Mouse (Mus musculus) midbrain, embryonic 13.5 days (tissue): Measurements from ENCODE around the gene Specc1. TPM values are rescaled to one million over a fixed set of nuclear protein-coding genes. Genes with fewer than 3 reads are reported as not detected.

ENCODE experiments used
- ATAC-seq: fragments of 200-750 bp; cut with Nextera tagmentation; 2 replicates; pipeline ENCODE4 v1.8.0; 2017; ENCODE audit warnings: mild to moderate bottlenecking, moderate TSS enrichment, moderate library complexity
- H3K27ac ChIP-seq: fragments of 300-500 bp; sonication (generic); 2 replicates; pipeline ENCODE4 v1.5.1; 2015; ENCODE audit warnings: inconsistent platforms, mild to moderate bottlenecking, moderate library complexity
- H3K27me3 ChIP-seq: fragments of 300-500 bp; sonication (generic); 2 replicates; pipeline ENCODE4 v1.6.1; 2015; ENCODE audit warnings: mild to moderate bottlenecking, inconsistent platforms
- H3K36me3 ChIP-seq: fragments of 300-500 bp; sonication (generic); 2 replicates; pipeline ENCODE4 v1.6.1; 2015; ENCODE audit warnings: mild to moderate bottlenecking, inconsistent platforms
- H3K4me1 ChIP-seq: fragments of 300-500 bp; sonication (generic); replicated peaks from 2 replicates; pipeline ENCODE4 v1.6.1; 2015; ENCODE audit warnings: inconsistent platforms
- H3K4me2 ChIP-seq: fragments of 300-500 bp; sonication (generic); replicated peaks from 2 replicates; pipeline ENCODE4 v1.6.1; 2015; ENCODE audit warnings: moderate library complexity, mild to moderate bottlenecking, inconsistent platforms
- H3K4me3 ChIP-seq: fragments of 300-500 bp; sonication (generic); replicated peaks from 2 replicates; pipeline ENCODE4 v1.5.1; 2015; ENCODE audit warnings: mild to moderate bottlenecking, inconsistent platforms
- H3K9ac ChIP-seq: fragments of 300-500 bp; sonication (generic); replicated peaks from 2 replicates; pipeline ENCODE4 v1.6.1; 2015; ENCODE audit warnings: mild to moderate bottlenecking, inconsistent platforms
- H3K9me3 ChIP-seq: fragments of 300-500 bp; sonication (generic); 2 replicates; pipeline ENCODE4 v1.6.1; 2016; ENCODE audit warnings: mild to moderate bottlenecking, inconsistent platforms
- WGBS: fragments of 180-500 bp; shearing (Covaris S2); methylation state at CpG from one replicate; pipeline ENCODE4 v1.1.7; 2015; 5-methylcytosine and 5-hydroxymethylcytosine counted together
- polyA plus RNA-seq: library from polyadenylated mRNA; unstranded; fragments of >200 nt; fragmentation: Nextera tagmentation; extraction: Ambion mirVana; gene quantifications from 2 replicates; pipeline ENCODE4 v1.2.1, GENCODE M21; 2015

The Specc1 gene
- polyA plus RNA-seq, 1 experiment from 2014 or later: 15.2 TPM

DNA sequence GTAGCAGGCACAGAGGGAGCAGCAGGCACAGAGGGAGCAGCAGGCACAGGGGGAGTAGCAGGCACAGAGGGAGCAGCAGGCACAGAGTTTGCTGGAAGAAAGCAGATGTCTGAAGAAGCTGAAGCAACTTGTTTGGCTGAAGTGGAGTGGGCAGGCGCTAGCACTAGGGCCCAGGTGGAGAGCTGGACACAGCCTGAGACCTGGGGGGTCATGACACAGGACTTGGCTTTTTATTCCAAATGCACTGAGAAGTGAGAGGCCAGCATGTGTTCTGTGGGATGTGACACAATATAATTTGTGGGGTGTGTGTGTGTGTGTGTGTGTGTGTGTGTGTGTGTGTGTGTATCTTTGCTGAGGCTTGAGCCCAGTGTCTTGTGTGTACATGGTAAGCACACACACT lies 64.3 kb downstream of the Specc1 start:
- no peaks in the 10 kb centered on the region for H3K36me3 ChIP-seq
- H3K27ac ChIP-seq: no peak overlapping the region
- no peak overlapping the region for H3K4me3 ChIP-seq
- WGBS: 86% methylated on average over 1 of the region's 1 CpGs
- H3K9me3 ChIP-seq: no peaks in the 10 kb centered on the region
- no peak overlapping the region for H3K9ac ChIP-seq
- peaks cover 9% of the 10 kb centered on the region for H3K4me1 ChIP-seq
- ATAC-seq: no peak
- H3K4me2 ChIP-seq: no peak overlapping the region
- H3K27me3 ChIP-seq: 0 out of 2 replicates have a peak, but pooled peaks cover 2% of the 10 kb centered on the region

DNA sequence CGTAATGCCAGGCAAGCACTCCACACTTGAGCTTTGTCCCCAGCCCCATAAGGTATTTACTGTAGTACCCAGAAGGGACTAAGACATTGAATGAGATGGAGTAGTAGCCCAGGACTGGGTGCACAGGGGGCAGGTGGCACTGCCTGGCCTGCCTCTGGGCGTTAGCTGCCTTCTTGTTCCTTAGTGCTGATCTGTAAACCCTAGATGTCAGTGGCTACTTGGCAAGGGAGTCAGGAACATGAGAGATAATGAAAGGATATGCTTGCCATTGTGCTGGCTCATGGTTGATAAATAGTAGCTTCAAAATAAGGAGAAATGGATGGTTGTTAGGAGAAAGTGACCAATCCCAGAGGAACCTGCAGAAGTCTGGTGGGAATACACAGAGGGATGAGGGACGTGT lies 65.5 kb downstream of the Specc1 start:
- no peak for ATAC-seq
- H3K36me3 ChIP-seq: no peaks in the 10 kb centered on the region
- no peak overlapping the region for H3K4me2 ChIP-seq
- H3K27me3 ChIP-seq: 0 out of 2 replicates have a peak, but pooled peaks cover under 1% of the 10 kb centered on the region
- H3K27ac ChIP-seq: no peak overlapping the region
- no peaks in the 10 kb centered on the region for H3K9me3 ChIP-seq
- H3K9ac ChIP-seq: no peak overlapping the region
- 90% methylated on average over 3 of the region's 3 CpGs for WGBS
- no peak overlapping the region for H3K4me3 ChIP-seq
- peaks cover 9% of the 10 kb centered on the region for H3K4me1 ChIP-seq

DNA sequence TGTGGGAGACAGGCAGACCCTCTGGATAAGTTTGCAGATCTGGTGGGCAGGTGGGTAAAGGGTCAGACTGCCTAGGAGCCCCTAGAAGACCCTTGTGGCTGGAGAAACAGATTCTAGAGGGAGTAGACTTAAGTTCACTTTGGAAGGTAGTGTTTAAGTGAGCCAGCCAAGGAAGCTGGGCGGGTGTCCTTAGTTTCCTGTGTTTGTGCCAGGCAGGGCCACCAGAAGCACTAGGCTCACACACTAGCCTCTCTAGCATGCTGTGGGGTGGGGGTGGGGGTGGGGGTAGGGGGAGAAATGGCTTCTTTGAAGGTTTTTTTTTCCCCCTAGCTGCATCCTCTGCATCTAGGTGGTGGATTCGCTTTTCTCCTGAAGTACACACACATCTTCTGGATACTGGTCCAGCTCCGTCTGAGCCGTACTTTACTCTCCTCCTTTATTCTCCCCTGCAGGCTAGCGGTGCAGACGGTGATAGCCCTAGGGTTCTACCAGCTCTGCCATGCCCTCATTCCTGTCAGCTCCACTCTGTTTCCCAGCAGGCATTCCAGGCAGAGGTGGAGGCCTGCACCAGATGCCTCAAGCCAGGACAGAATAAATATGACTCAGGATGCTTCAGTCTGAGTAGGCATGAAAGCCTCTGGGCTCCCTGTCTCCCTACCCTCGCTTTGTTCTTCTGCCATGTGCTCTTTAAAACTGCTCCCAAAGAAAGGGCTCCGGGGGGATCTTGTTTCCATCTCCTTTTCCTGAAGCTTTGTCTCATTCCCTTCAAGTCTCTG lies 66.3 kb downstream of the Specc1 start:
- H3K4me1 ChIP-seq: peaks cover 9% of the 10 kb centered on the region
- no peak overlapping the region; the same call in 1 of the 2 replicates for H3K27ac ChIP-seq
- H3K9me3 ChIP-seq: no peaks in the 10 kb centered on the region
- H3K9ac ChIP-seq: no peak overlapping the region
- no peaks in the 10 kb centered on the region for H3K27me3 ChIP-seq
- no peak overlapping the region for H3K4me3 ChIP-seq
- no peak for ATAC-seq
- WGBS: 80% methylated on average over 8 of the region's 8 CpGs
- no peak overlapping the region for H3K4me2 ChIP-seq
- H3K36me3 ChIP-seq: no peaks in the 10 kb centered on the region

DNA sequence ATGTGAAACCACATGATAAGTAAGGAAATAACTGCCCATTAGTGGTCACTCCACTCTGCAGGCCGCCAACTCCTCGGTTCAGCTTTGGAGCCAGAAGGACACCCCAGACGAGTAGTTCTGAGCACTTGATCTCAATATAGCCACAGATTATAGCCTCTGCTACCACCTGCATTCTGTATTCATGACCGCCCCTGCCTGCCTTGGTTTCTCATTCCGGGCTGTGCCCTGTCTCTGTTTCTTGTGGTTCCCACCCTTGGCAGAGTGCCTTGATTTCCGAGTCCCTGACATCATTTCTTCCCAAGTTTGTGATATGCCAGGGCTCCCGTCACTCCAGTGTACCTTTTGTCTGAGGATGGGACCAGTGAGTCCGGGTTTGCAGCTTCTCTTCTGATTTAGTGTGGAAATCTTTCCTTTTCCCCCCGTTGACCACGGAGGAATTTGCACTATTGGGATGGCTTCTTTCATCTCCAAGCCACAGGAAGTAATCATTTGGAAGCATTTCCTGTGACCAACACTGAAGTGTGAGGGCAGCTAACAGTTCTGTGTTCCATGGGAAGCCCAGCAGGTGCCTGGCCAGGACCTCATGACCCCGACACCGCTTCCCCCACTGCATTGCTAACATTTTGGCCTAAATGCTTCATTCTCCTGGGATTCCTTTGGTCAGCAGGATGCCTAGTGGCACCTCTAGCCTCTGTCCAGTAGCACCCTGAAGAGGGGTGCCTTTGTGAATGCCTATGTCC lies 67.1 kb downstream of the Specc1 start:
- WGBS: 84% methylated on average over 12 of the region's 12 CpGs
- no peaks in the 10 kb centered on the region for H3K9me3 ChIP-seq
- no peak overlapping the region for H3K4me3 ChIP-seq
- no peak overlapping the region for H3K9ac ChIP-seq
- H3K4me1 ChIP-seq: peaks cover 9% of the 10 kb centered on the region
- peak overlapping the region; percentile 54 for H3K27ac ChIP-seq
- no peaks in the 10 kb centered on the region for H3K27me3 ChIP-seq
- no peak overlapping the region for H3K4me2 ChIP-seq
- no peak for ATAC-seq
- H3K36me3 ChIP-seq: no peaks in the 10 kb centered on the region

DNA sequence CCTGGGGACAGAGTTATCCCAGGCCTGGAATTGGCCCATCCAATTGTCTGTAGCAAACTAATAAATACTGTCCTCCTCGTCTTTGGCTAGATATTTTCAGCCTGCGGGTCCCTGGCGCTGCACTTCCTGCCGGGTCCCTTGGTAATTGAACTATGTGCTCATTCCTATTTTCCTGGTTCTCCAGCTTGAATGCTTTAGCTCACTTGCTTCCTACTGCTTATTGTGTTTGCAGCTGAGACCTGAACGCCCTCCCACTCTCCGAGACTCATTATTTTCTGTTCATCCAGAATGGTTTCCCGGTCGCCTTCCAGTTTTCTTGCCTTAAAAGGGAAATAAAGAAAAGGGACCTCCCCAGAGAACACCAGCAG lies 67.7 kb downstream of the Specc1 start:
- H3K27me3 ChIP-seq: no peaks in the 10 kb centered on the region
- no peaks in the 10 kb centered on the region for H3K9me3 ChIP-seq
- H3K9ac ChIP-seq: no peak overlapping the region
- H3K36me3 ChIP-seq: no peaks in the 10 kb centered on the region
- WGBS: 46% methylated on average over 8 of the region's 8 CpGs
- H3K4me1 ChIP-seq: peaks cover 9% of the 10 kb centered on the region
- peak overlapping the region; percentile 54; the same call in 1 of the 2 replicates for H3K27ac ChIP-seq
- H3K4me3 ChIP-seq: no peak overlapping the region
- ATAC-seq: no peak
- H3K4me2 ChIP-seq: no peak overlapping the region

DNA sequence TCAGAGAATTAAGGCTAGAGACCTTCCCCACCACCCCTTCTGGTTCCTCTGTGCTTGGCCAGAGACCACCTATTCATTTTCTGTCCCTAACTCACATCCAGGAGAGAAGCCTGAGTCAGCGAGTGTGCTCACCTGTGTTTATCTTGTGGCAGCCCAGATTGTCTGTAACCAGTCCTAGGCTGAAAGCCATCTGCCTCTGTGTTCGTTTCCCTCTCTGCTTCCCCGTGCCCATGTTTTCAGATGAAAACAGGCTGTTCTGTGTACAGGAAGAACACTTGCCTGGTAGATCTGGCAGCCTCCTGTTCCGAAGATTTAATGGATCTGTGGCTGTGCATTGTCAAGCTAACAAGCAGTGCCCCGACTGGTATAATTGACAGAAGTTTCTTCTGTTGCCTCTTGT lies 68.4 kb downstream of the Specc1 start:
- no peak overlapping the region for H3K4me2 ChIP-seq
- no peak overlapping the region for H3K4me3 ChIP-seq
- no peaks in the 10 kb centered on the region for H3K27me3 ChIP-seq
- no peak overlapping the region for H3K27ac ChIP-seq
- ATAC-seq: no peak
- H3K4me1 ChIP-seq: peaks cover 9% of the 10 kb centered on the region
- no peak overlapping the region for H3K9ac ChIP-seq
- no peaks in the 10 kb centered on the region for H3K36me3 ChIP-seq
- WGBS: 82% methylated on average over 5 of the region's 5 CpGs
- H3K9me3 ChIP-seq: no peaks in the 10 kb centered on the region

DNA sequence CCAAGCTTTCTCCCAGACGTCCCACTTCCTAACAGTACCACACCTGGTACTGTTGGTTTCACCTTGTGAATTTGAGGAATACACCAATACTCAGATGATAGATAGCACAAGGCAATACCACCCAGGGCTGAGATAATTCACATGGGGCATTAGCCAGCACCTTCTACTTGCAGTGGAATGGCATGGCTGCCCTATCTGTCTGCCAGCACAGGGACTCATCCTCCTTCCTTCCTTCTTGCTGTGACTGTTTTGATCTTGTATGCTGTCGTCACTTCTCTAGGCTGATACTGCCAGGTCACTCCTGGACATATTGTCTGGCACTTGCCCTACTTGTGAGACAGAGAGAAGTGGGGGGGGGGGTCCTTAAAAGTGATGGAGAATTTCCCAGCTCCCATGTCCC lies 69.2 kb downstream of the Specc1 start:
- Histone ChIP-seq H3K36me3 (no peaks in the 10 kb centered on the region), H3K27me3 (no peaks in the 10 kb centered on the region), H3K9ac (no peak overlapping the region), H3K4me1 (peaks cover 14% of the 10 kb centered on the region), H3K4me3 (no peak overlapping the region), H3K4me2 (no peak overlapping the region), H3K27ac (no peak overlapping the region), H3K9me3 (no peaks in the 10 kb centered on the region)
- ATAC-seq: no peak
- 80% methylated on average over 2 of the region's 2 CpGs for WGBS

DNA sequence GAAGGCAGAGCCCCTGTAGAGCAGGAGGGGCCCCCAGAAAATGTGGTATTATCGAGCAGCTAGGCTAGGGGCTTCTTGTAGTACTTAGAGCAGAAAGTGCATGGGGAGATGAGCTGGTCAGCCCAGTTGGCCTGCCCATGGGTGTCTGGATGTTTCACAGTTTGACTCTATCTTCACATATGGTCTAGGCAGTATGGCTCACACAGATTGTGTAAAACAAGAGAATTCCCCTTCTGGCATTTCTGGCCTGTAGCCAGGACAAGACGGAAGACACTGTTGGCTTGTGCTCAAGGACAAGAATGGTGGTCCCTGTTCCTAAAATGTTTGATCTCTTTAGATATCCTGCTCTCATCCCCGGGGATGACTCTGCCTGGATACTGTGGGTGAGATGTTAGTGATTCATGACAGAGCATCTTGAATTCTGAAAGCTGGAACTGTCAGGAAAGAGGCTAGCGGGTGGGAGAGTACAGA lies 69.8 kb downstream of the Specc1 start:
- Histone ChIP-seq H3K4me1 (peaks cover 14% of the 10 kb centered on the region), H3K9me3 (no peaks in the 10 kb centered on the region), H3K4me2 (no peak overlapping the region), H3K27ac (no peak overlapping the region), H3K4me3 (no peak overlapping the region), H3K27me3 (no peaks in the 10 kb centered on the region), H3K36me3 (no peaks in the 10 kb centered on the region), H3K9ac (no peak overlapping the region)
- ATAC-seq: no peak
- 84% methylated on average over 4 of the region's 4 CpGs for WGBS

DNA sequence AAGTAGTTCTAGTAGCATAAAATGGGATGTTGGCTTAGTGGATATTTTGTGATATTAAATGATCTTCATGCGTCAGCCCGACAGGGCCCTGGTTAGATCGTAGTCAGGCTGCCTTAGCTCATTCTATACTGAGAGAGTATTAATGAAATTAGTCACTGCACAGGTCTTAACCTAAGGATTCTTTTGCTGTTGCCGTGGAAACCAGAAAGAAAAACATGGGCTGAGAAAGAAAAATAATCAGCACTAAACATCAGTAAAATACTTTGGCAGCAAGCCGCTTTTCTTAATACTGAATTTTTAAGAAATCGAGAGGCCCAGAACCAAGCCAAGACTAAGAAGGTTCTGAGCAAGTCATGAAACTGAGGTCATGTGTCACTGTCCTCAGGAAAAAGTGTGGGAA lies 70.7 kb downstream of the Specc1 start:
- peaks cover 14% of the 10 kb centered on the region for H3K4me1 ChIP-seq
- WGBS: 75% methylated on average over 6 of the region's 6 CpGs
- H3K36me3 ChIP-seq: no peaks in the 10 kb centered on the region
- H3K9ac ChIP-seq: no peak overlapping the region
- H3K9me3 ChIP-seq: no peaks in the 10 kb centered on the region
- H3K27ac ChIP-seq: no peak overlapping the region
- H3K4me3 ChIP-seq: no peak overlapping the region
- no peaks in the 10 kb centered on the region for H3K27me3 ChIP-seq
- no peak for ATAC-seq
- no peak overlapping the region for H3K4me2 ChIP-seq

DNA sequence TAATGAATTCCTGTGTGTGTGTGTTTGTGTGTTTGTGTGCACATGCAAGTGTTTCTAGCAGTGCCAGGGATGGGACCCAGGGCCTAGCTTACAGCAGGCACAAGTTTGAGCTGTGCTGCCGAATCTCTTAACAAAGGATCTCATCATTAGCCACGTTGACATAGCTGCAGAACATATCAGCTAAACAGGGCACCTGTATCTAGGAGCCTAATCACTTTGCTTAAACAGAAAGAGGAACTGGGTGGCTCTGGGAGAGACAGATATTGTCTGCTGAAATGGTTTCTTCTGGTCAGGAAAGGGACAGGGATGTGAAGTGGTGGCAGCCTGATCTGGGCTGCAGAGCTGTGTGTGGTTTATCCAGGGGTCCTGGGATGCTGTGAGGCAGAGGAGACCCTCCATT lies 71.1 kb downstream of the Specc1 start:
- no peak overlapping the region for H3K9ac ChIP-seq
- no peaks in the 10 kb centered on the region for H3K27me3 ChIP-seq
- 68% methylated on average over 2 of the region's 2 CpGs for WGBS
- peaks cover 14% of the 10 kb centered on the region for H3K4me1 ChIP-seq
- no peaks in the 10 kb centered on the region for H3K9me3 ChIP-seq
- no peak overlapping the region for H3K27ac ChIP-seq
- no peaks in the 10 kb centered on the region for H3K36me3 ChIP-seq
- no peak overlapping the region for H3K4me3 ChIP-seq
- no peak for ATAC-seq
- H3K4me2 ChIP-seq: no peak overlapping the region

DNA sequence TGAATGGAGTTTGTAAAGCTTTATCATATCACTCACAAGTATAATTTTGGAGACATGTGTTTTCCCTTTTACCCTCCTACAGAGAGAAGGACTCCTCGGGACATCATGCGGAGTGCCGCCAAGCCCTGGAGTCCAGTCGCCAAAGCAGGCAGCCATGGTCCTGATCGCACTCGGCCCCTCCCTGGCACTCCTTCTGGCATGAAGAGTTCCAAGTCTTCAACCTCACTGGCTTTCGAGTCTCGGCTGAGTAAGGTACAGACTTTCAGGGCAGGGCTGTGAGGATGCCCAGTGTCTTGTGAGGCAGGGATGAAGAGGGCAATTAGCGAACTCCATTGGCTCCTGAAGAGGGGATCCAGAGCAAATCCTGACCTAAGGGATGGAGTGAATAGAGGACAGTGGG lies 72.6 kb downstream of the Specc1 start:
- no peak overlapping the region for H3K27ac ChIP-seq
- no peak overlapping the region for H3K4me3 ChIP-seq
- H3K36me3 ChIP-seq: no peaks in the 10 kb centered on the region
- 91% methylated on average over 9 of the region's 9 CpGs for WGBS
- no peaks in the 10 kb centered on the region for H3K9me3 ChIP-seq
- no peak overlapping the region for H3K9ac ChIP-seq
- H3K4me2 ChIP-seq: no peak overlapping the region
- no peaks in the 10 kb centered on the region for H3K27me3 ChIP-seq
- peaks cover 9% of the 10 kb centered on the region for H3K4me1 ChIP-seq
- no peak for ATAC-seq

DNA sequence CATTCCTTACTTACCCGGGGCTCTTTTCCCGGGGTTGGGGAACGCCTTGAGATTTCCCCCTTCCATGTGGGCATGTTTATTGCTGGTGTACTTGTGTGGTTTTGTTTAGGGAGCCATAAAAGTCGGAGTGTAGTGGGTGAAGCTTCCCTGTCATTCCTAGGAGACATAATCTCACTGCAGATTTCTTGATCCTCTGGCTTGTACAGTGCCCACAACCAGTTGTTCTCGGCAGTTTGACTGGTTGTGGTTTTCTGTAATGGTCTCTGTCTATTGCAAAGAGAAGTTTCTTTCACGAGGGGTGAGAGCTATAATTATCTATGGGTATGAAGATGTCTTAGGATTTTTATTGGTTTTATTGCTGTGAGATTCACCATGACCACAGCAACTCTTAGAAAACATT lies 78.0 kb downstream of the Specc1 start:
- Histone ChIP-seq H3K27me3 (no peaks in the 10 kb centered on the region), H3K4me1 (peaks cover 5% of the 10 kb centered on the region; the same call in 1 of the 2 replicates), H3K9ac (no peak overlapping the region), H3K27ac (no peak overlapping the region), H3K9me3 (no peaks in the 10 kb centered on the region), H3K4me3 (no peak overlapping the region), H3K4me2 (no peak overlapping the region), H3K36me3 (no peaks in the 10 kb centered on the region)
- WGBS: 88% methylated on average over 6 of the region's 6 CpGs
- ATAC-seq: no peak
